Mouse (Mus musculus) frontal cortex, adult (tissue): ENCODE measurements around the gene Spp1.
"Not testable (repeated sequence)": the region's sequence is repeated elsewhere in the genome, so short reads cannot be mapped to it uniquely, and the experiment has no call there.

Source experiments
- ATAC-seq: cut with Nextera tagmentation; 2 replicates; pipeline ENCODE4 v1.9.2; 2017; ENCODE audit warnings: mild to moderate bottlenecking, moderate library complexity, mixed read lengths; ENCODE audit not compliant: low TSS enrichment

Spp1 gene

GRCm38 (mm10) chr5:104436406-104437076 is 1.6 kb downstream of the Spp1 start:
- ATAC-seq, result no peak

GRCm38 (mm10) chr5:104442396-104442795 is 7.5 kb downstream of the Spp1 start:
- no peak for ATAC-seq

- ATAC-seq, result no peak
Observed at GRCm38 (mm10) chr5:104442850-104443249, 7.9 kb downstream of the Spp1 start.

GRCm38 (mm10) chr5:104446156-104446555 is 11.2 kb downstream of the Spp1 start:
- ATAC-seq, result peak; percentile 97

- ATAC-seq, result not testable (repeated sequence)
Observed at GRCm38 (mm10) chr5:104448346-104448745, 13.4 kb downstream of the Spp1 start.

- ATAC-seq, result no peak
Observed at GRCm38 (mm10) chr5:104449491-104449890, 14.6 kb downstream of the Spp1 start.

GRCm38 (mm10) chr5:104453075-104453474 is 18.2 kb downstream of the Spp1 start:
- ATAC-seq, result no peak

GRCm38 (mm10) chr5:104454564-104454963 is 19.6 kb downstream of the Spp1 start:
- no peak for ATAC-seq

- ATAC-seq, result peak; percentile 76
Observed at GRCm38 (mm10) chr5:104458832-104459705, 24.2 kb downstream of the Spp1 start, which contains the start of gene Pkd2. Gene Pkd2 (plus strand): TSS chr5:104459450.

- peak; percentile 73 for ATAC-seq
Observed at GRCm38 (mm10) chr5:104459706-104460455, 25.0 kb downstream of the Spp1 start.

GRCm38 (mm10) chr5:104460456-104460838 is 25.5 kb downstream of the Spp1 start:
- ATAC-seq, result no peak

GRCm38 (mm10) chr5:104460856-104461255 is 25.9 kb downstream of the Spp1 start:
- no peak for ATAC-seq

- ATAC-seq, result no peak
Observed at GRCm38 (mm10) chr5:104465279-104465678, 30.4 kb downstream of the Spp1 start.

- ATAC-seq, result no peak
Observed at GRCm38 (mm10) chr5:104465731-104466130, 30.8 kb downstream of the Spp1 start.

- ATAC-seq, result no peak
Observed at GRCm38 (mm10) chr5:104466816-104467215, 31.9 kb downstream of the Spp1 start.

GRCm38 (mm10) chr5:104468586-104468985 is 33.7 kb downstream of the Spp1 start:
- no peak for ATAC-seq

GRCm38 (mm10) chr5:104470981-104471391 is 36.1 kb downstream of the Spp1 start:
- ATAC-seq, result peak; percentile 69

- ATAC-seq, result peak; percentile 27; the same call in 1 of the 2 replicates
Observed at GRCm38 (mm10) chr5:104472371-104472770, 37.5 kb downstream of the Spp1 start.

- no peak for ATAC-seq
Observed at GRCm38 (mm10) chr5:104480367-104480766, 45.4 kb downstream of the Spp1 start.

GRCm38 (mm10) chr5:104482856-104483255 is 47.9 kb downstream of the Spp1 start:
- no peak for ATAC-seq
